In the genomic region with DNA sequence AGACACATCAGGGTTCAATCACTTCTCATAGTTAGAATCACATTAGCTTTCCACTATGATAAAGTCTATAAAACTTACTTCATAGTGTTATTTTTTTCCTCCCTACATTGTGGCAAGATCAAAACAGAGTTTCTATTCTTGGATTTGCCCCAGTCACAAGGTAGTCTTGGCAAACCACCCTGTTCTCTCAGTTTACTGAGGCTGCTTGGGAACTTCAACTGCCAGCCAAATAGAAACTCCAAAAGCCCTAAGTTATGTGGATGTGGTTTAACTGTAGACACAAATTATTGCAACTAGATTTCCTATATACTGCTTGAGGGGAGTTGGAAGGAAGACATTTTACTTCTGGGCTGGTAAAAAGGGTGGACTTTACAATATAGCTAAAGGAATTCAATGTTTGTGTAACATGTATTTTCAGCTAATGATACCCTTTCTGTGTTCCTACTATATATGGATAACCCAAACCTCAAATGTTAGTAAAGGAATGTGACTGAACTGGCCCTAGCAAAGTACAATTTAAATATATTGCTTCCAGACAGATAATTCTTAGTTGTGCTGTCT, we compare ENCODE assay signal across 8 mouse cellular contexts. TPM values are rescaled to one million over a fixed set of nuclear protein-coding genes. Genes with fewer than 3 reads are reported as not detected.
A peak's percentile ranks its signal among the peaks of the same experiment; 100 is the strongest.
DNase-seq lines count a peak whose midpoint lies in the region; ATAC-seq and TF ChIP-seq lines count a peak whose summit lies in the region.

A gene (plus strand): TSS at position 511 of the 561 bp plus-strand sequence.

- H3K27ac ChIP-seq in kidney, adult 2 months (ENCODE audit: insufficient read depth, low read depth, low read length) = peak within 1 kb of the TSS; percentile 89
- no peak within 1 kb of the TSS for H3K27ac ChIP-seq in ES-Bruce4 (ENCODE audit: insufficient read depth, low read length)
- H3K27ac ChIP-seq in forebrain, embryonic 15.5 days (replicated peaks) = peak within 1 kb of the TSS; percentile 86
- H3K27ac ChIP-seq in hindbrain, embryonic 10.5 days = peak within 1 kb of the TSS; percentile 85
- no peak within 1 kb of the TSS for H3K27ac ChIP-seq in liver, embryonic 13.5 days

- no peak for ATAC-seq in forebrain, embryonic 15.5 days (replicated peaks)
- ATAC-seq in liver, embryonic 13.5 days (ENCODE audit: low read depth) = no peak

- TF ChIP-seq CTCF in kidney, adult 2 months (conservative IDR thresholded peaks at IDR 0.05; ENCODE audit: insufficient read depth, insufficient read length, low read depth, low read length) = no peak
- TF ChIP-seq CTCF in ES-Bruce4 (IDR thresholded peaks at IDR 0.05; ENCODE audit: low read depth, low read length) = no peak

- H3K27me3 ChIP-seq in kidney, adult 2 months (replicated peaks; ENCODE audit: control insufficient read depth, insufficient read depth, low read length) = no peaks in the 10 kb centered on the region
- no peaks in the 10 kb centered on the region for H3K27me3 ChIP-seq in ES-Bruce4 (ENCODE audit: control insufficient read depth, insufficient read depth, low read length, poor library complexity, severe bottlenecking)
- no peaks in the 10 kb centered on the region for H3K27me3 ChIP-seq in forebrain, embryonic 15.5 days
- H3K27me3 ChIP-seq in hindbrain, embryonic 10.5 days (ENCODE audit: insufficient read depth, poor library complexity, severe bottlenecking) = 0 out of 2 replicates have a peak, but pooled peaks cover 12% of the 10 kb centered on the region
- peaks cover 40% of the 10 kb centered on the region for H3K27me3 ChIP-seq in liver, embryonic 13.5 days

- DNase-seq in kidney, adult 2 months = peak; percentile 33
- no peak for DNase-seq in kidney, adult 11 months
- no peak for DNase-seq in hindbrain, embryonic 10.5 days (ENCODE audit: low spot score)
- no peak for DNase-seq in liver, embryonic 13.5 days
- no peak for DNase-seq in cerebellum, adult 9-11 months
- DNase-seq in ovary, postnatal 14 days (ENCODE audit: low spot score) = no peak

- TF ChIP-seq EP300 in ES-Bruce4 (IDR thresholded peaks at IDR 0.05; ENCODE audit: insufficient read depth, low read depth, low read length) = no peak

- no peaks in the 10 kb centered on the region for H3K36me3 ChIP-seq in kidney, adult 2 months (ENCODE audit: control insufficient read depth, insufficient read depth, low read length)
- no peaks in the 10 kb centered on the region for H3K36me3 ChIP-seq in ES-Bruce4 (ENCODE audit: control insufficient read depth, insufficient read depth, low read length, poor library complexity, severe bottlenecking)
- H3K36me3 ChIP-seq in forebrain, embryonic 15.5 days = peaks cover 13% of the 10 kb centered on the region; the same call in 1 of the 2 replicates
- no peaks in the 10 kb centered on the region for H3K36me3 ChIP-seq in hindbrain, embryonic 10.5 days
- no peaks in the 10 kb centered on the region for H3K36me3 ChIP-seq in liver, embryonic 13.5 days

- peak within 1 kb of the TSS; percentile 84 for H3K9ac ChIP-seq in ES-Bruce4 (ENCODE audit: low read depth, poor library complexity, severe bottlenecking)
- H3K9ac ChIP-seq in forebrain, embryonic 15.5 days (replicated peaks) = peak within 1 kb of the TSS; percentile 63
- peak within 1 kb of the TSS; percentile 35; the same call in 1 of the 2 replicates for H3K9ac ChIP-seq in liver, embryonic 13.5 days

- H3K9me3 ChIP-seq in ES-Bruce4 (replicated peaks; ENCODE audit: control insufficient read depth, insufficient read depth, low read length, poor library complexity, severe bottlenecking) = no peaks in the 10 kb centered on the region
- H3K9me3 ChIP-seq in forebrain, embryonic 15.5 days = no peaks in the 10 kb centered on the region
- no peaks in the 10 kb centered on the region for H3K9me3 ChIP-seq in hindbrain, embryonic 10.5 days
- H3K9me3 ChIP-seq in liver, embryonic 13.5 days (replicated peaks) = no peaks in the 10 kb centered on the region

- peak within 1 kb of the TSS; percentile 60 for H3K4me3 ChIP-seq in kidney, adult 2 months (ENCODE audit: insufficient read depth, low read depth, low read length)
- H3K4me3 ChIP-seq in ES-Bruce4 (ENCODE audit: low read depth, low read length) = peak within 1 kb of the TSS; percentile 51
- peak within 1 kb of the TSS; percentile 60 for H3K4me3 ChIP-seq in forebrain, embryonic 15.5 days
- peak within 1 kb of the TSS; percentile 58 for H3K4me3 ChIP-seq in hindbrain, embryonic 10.5 days
- H3K4me3 ChIP-seq in liver, embryonic 13.5 days (replicated peaks) = peak within 1 kb of the TSS; percentile 49

- peak within 1 kb of the TSS; percentile 88 for H3K4me2 ChIP-seq in forebrain, embryonic 15.5 days (replicated peaks)
- peak within 1 kb of the TSS; percentile 70 for H3K4me2 ChIP-seq in liver, embryonic 13.5 days

- no peak for TF ChIP-seq POLR2A in kidney, adult 2 months (IDR thresholded peaks at IDR 0.05; ENCODE audit: low read depth, low read length)
- no peak for TF ChIP-seq POLR2A in ES-Bruce4 (IDR thresholded peaks at IDR 0.05; ENCODE audit: insufficient read depth, low read length)

- H3K4me1 ChIP-seq in kidney, adult 2 months (ENCODE audit: control insufficient read depth, insufficient read depth, low read length) = peaks cover 9% of the 10 kb centered on the region; the same call in 1 of the 2 replicates
- peaks cover 7% of the 10 kb centered on the region for H3K4me1 ChIP-seq in ES-Bruce4 (ENCODE audit: control insufficient read depth, insufficient read depth, low read length)
- peaks cover 16% of the 10 kb centered on the region for H3K4me1 ChIP-seq in forebrain, embryonic 15.5 days
- peaks cover 36% of the 10 kb centered on the region for H3K4me1 ChIP-seq in hindbrain, embryonic 10.5 days (replicated peaks)
- H3K4me1 ChIP-seq in liver, embryonic 13.5 days (replicated peaks) = peaks cover 26% of the 10 kb centered on the region

RNA-seq across cellular contexts. Expression of the gene that starts here (rescaled TPM):
- 8.5 and 12.6 TPM in 2 replicates for polyA plus RNA-seq in kidney, adult 2 months (2012; rRNA removed)
- 17.0 TPM in 2 replicates for polyA plus RNA-seq in ES-Bruce4 (2011; ENCODE audit: insufficient read depth, insufficient read length, low read depth, missing spikeins)
- polyA plus RNA-seq in forebrain, embryonic 15.5 days (2015; fragmentation: Nextera tagmentation; extraction: Ambion mirVana) = 34.4 and 36.6 TPM in 2 replicates
- 9.3 and 9.4 TPM in 2 replicates for polyA plus RNA-seq in hindbrain, embryonic 10.5 days (2016; fragmentation: Nextera tagmentation; extraction: Ambion mirVana)
- 1.1 and 1.5 TPM in 2 replicates for polyA plus RNA-seq in liver, embryonic 13.5 days (2015; fragmentation: Nextera tagmentation; extraction: Ambion mirVana)

Comparison
In these comparisons a context has a peak if more than half of its experiments do, and no peak if none do; other contexts are left out.
1. H3K27ac ChIP-seq: peak in kidney, adult 2 months (single experiment), forebrain, embryonic 15.5 days (single experiment) and hindbrain, embryonic 10.5 days (single experiment); none in ES-Bruce4 (single experiment) and liver, embryonic 13.5 days (single experiment).
2. Peak in every context shown above with its lines, with median percentiles within 50 percentile points of each other: H3K4me3 ChIP-seq and H3K9ac ChIP-seq.